Mouse (Mus musculus): ENCODE data around the gene Zfp763.
"Not testable (repeated sequence)": the region's sequence is repeated elsewhere in the genome, so short reads cannot be mapped to it uniquely, and the experiment has no call there.

Zfp763 gene

GRCm38 (mm10) chr17:33032900-33033891 is at the start of gene Zfp763:
TSS of gene Zfp763 (minus strand) at chr17:33033402.
- DNase-seq, result peak; percentile 71

- DNase-seq, result no peak
Measured at GRCm38 (mm10) chr17:33067958-33068357, 34.8 kb upstream of the Zfp763 start, which contains the start of gene 4921501E09Rik. TSS of gene 4921501E09Rik (minus strand) at chr17:33068058.

- no peak for DNase-seq
Measured at GRCm38 (mm10) chr17:33063001-33063400, 29.8 kb upstream of the Zfp763 start.

- no peak for DNase-seq
Measured at GRCm38 (mm10) chr17:33058791-33059190, 25.6 kb upstream of the Zfp763 start.

GRCm38 (mm10) chr17:33032376-33032775 is 826 bp downstream of the Zfp763 start:
- no peak for DNase-seq

GRCm38 (mm10) chr17:33020434-33020833 is 12.8 kb downstream of the Zfp763 start:
- not testable (repeated sequence) for DNase-seq

GRCm38 (mm10) chr17:33008337-33008736 is 24.9 kb downstream of the Zfp763 start:
- no peak for DNase-seq

GRCm38 (mm10) chr17:32998492-32998891 is 34.7 kb downstream of the Zfp763 start:
- no peak for DNase-seq

GRCm38 (mm10) chr17:32992699-32993474 is 40.3 kb downstream of the Zfp763 start, which contains the start of gene Zfp952:
TSS of gene Zfp952 (plus strand) at chr17:32993129.
- DNase-seq, result peak; percentile 74

GRCm38 (mm10) chr17:32991965-32992698 is 41.1 kb downstream of the Zfp763 start:
- DNase-seq, result no peak

GRCm38 (mm10) chr17:32986301-32986700 is 46.9 kb downstream of the Zfp763 start:
- no peak for DNase-seq

GRCm38 (mm10) chr17:32981361-32981760 is 51.8 kb downstream of the Zfp763 start:
- no peak for DNase-seq
